ENCODE assay signal across 14 mouse cellular contexts in the genomic region with DNA sequence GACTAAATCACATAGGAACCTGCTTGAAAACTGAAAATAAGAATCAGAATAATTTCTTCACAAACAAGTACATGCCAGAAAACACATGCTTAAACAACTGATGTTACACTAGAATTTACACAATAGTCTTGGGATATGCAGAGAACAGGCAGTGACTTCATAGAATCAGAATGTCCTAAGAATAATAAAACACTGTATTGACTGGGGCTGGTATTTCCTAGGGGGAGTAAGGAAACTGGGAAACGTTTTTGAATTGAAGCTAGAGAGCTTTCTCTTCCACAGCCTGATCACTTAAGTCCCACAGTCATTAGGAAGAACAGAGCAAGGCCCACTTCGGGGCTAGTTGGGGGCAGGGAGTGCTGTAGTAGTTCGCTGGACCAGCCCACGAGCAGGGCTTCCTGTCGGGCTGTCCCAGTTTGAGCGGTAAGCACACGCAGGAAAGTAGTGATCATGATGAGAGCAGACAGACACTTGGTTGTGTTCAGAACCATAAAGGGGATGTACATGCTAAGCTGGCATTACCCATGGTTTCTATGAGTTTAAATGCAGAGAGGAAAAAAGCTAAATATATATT. TPM values are rescaled to one million over a fixed set of nuclear protein-coding genes. Genes with fewer than 3 reads are reported as not detected.
DNase-seq lines count a peak whose midpoint lies in the region; ATAC-seq and TF ChIP-seq lines count a peak whose summit lies in the region.
"Had no signal": no experiment of that assay in that cellular context is flagged by ENCODE, and none has a peak within 500 bp of the region (broad histone marks: within the 10 kb centered on the region; RNA-seq: fewer than 3 reads in every experiment).

No protein-coding gene starts in this region.

- no peak for ATAC-seq in hindbrain, embryonic 15.5 days (ENCODE audit: low FRiP score, low read depth)
- ATAC-seq in hindbrain, postnatal 0 days = no peak
- peak; percentile 61 for ATAC-seq in lung, postnatal 0 days
- ATAC-seq in midbrain, embryonic 14.5 days (ENCODE audit: low FRiP score, low TSS enrichment) = no peak
- ATAC-seq: Patski had no signal

- no peaks in the 10 kb centered on the region for H3K27me3 ChIP-seq in hindbrain, embryonic 15.5 days
- H3K27me3 ChIP-seq in hindbrain, postnatal 0 days (ENCODE audit: insufficient read depth, low read length) = no peaks in the 10 kb centered on the region
- H3K27me3 ChIP-seq in lung, postnatal 0 days (replicated peaks; ENCODE audit: insufficient read depth, low read length) = no peaks in the 10 kb centered on the region
- H3K27me3 ChIP-seq in midbrain, embryonic 14.5 days (ENCODE audit: control insufficient read depth, insufficient read depth, low read length) = no peaks in the 10 kb centered on the region
- H3K27me3 ChIP-seq: lung, embryonic 15.5 days; Patski had no signal

- H3K4me1 ChIP-seq in hindbrain, embryonic 15.5 days (replicated peaks) = no peaks in the 10 kb centered on the region
- H3K4me1 ChIP-seq in hindbrain, postnatal 0 days (ENCODE audit: insufficient read depth, low read length) = no peaks in the 10 kb centered on the region
- no peaks in the 10 kb centered on the region for H3K4me1 ChIP-seq in lung, postnatal 0 days (ENCODE audit: insufficient read depth, low read depth, low read length)
- H3K4me1 ChIP-seq in midbrain, embryonic 14.5 days (ENCODE audit: control insufficient read depth, insufficient read depth, low read length) = no peaks in the 10 kb centered on the region
- H3K4me1 ChIP-seq: lung, embryonic 15.5 days had no signal

- H3K27ac ChIP-seq in hindbrain, embryonic 15.5 days (replicated peaks) = 0 out of 2 replicates have a peak overlapping the region, but pooled peaks have one; percentile 18
- no peak overlapping the region for H3K27ac ChIP-seq in hindbrain, postnatal 0 days
- H3K27ac ChIP-seq in lung, postnatal 0 days (ENCODE audit: low read length) = peak overlapping the region; percentile 20; the same call in 1 of the 2 replicates
- no peak overlapping the region for H3K27ac ChIP-seq in midbrain, embryonic 14.5 days (replicated peaks; ENCODE audit: low read depth, low read length)
- H3K27ac ChIP-seq: lung, embryonic 15.5 days had no signal

- no peaks in the 10 kb centered on the region for H3K9me3 ChIP-seq in hindbrain, embryonic 15.5 days
- no peaks in the 10 kb centered on the region for H3K9me3 ChIP-seq in hindbrain, postnatal 0 days (ENCODE audit: low read length)
- no peaks in the 10 kb centered on the region for H3K9me3 ChIP-seq in lung, postnatal 0 days (ENCODE audit: low read length)
- no peaks in the 10 kb centered on the region for H3K9me3 ChIP-seq in midbrain, embryonic 14.5 days (ENCODE audit: control insufficient read depth, low read length)
- H3K9me3 ChIP-seq: lung, embryonic 15.5 days had no signal

- WGBS in hindbrain, embryonic 15.5 days = 72% methylated on average over 7 of the region's 7 CpGs
- WGBS in hindbrain, postnatal 0 days = 64% methylated on average over 7 of the region's 7 CpGs
- WGBS in lung, postnatal 0 days = 43% methylated on average over 7 of the region's 7 CpGs
- 83% methylated on average over 7 of the region's 7 CpGs for WGBS in midbrain, embryonic 14.5 days

- no peak overlapping the region for H3K9ac ChIP-seq in hindbrain, embryonic 15.5 days
- H3K9ac ChIP-seq in hindbrain, postnatal 0 days (replicated peaks; ENCODE audit: low read length) = no peak overlapping the region
- no peak overlapping the region for H3K9ac ChIP-seq in lung, postnatal 0 days (replicated peaks; ENCODE audit: low read depth)
- H3K9ac ChIP-seq in midbrain, embryonic 14.5 days (replicated peaks; ENCODE audit: low read length) = no peak overlapping the region
- H3K9ac ChIP-seq: lung, embryonic 15.5 days had no signal

- H3K36me3 ChIP-seq in hindbrain, embryonic 15.5 days = 0 out of 2 replicates have a peak, but pooled peaks cover 5% of the 10 kb centered on the region
- no peaks in the 10 kb centered on the region for H3K36me3 ChIP-seq in hindbrain, postnatal 0 days (ENCODE audit: insufficient read depth, low read length)
- H3K36me3 ChIP-seq in lung, postnatal 0 days (ENCODE audit: insufficient read depth, low read length) = peaks cover 5% of the 10 kb centered on the region; the same call in 1 of the 2 replicates
- peaks cover 9% of the 10 kb centered on the region for H3K36me3 ChIP-seq in midbrain, embryonic 14.5 days (ENCODE audit: control insufficient read depth, insufficient read depth, low read length)

- TF ChIP-seq CTCF in hindbrain, postnatal 0 days (IDR thresholded peaks at IDR 0.05; ENCODE audit: low read depth) = no peak
- TF ChIP-seq CTCF in lung, postnatal 0 days (IDR thresholded peaks at IDR 0.05) = no peak

- no peak overlapping the region for H3K4me2 ChIP-seq in hindbrain, embryonic 15.5 days
- no peak overlapping the region for H3K4me2 ChIP-seq in hindbrain, postnatal 0 days (ENCODE audit: low read depth, low read length)
- H3K4me2 ChIP-seq in lung, postnatal 0 days (replicated peaks; ENCODE audit: low read depth, low read length) = no peak overlapping the region
- no peak overlapping the region for H3K4me2 ChIP-seq in midbrain, embryonic 14.5 days (ENCODE audit: low read length)
- H3K4me2 ChIP-seq: lung, embryonic 15.5 days had no signal

- no peak overlapping the region for H3K4me3 ChIP-seq in hindbrain, embryonic 15.5 days
- no peak overlapping the region for H3K4me3 ChIP-seq in hindbrain, postnatal 0 days (ENCODE audit: low read length)
- no peak overlapping the region for H3K4me3 ChIP-seq in lung, postnatal 0 days (ENCODE audit: low read depth, low read length)
- H3K4me3 ChIP-seq in midbrain, embryonic 14.5 days (replicated peaks; ENCODE audit: low read depth, low read length) = no peak overlapping the region
- H3K4me3 ChIP-seq: lung, embryonic 15.5 days had no signal

- no peak for TF ChIP-seq EP300 in lung, postnatal 0 days (IDR thresholded peaks at IDR 0.05)

- DNase-seq in hindbrain, postnatal 0 days (ENCODE audit: low spot score) = no peak
- peak; percentile 43 for DNase-seq in adipocyte (ENCODE audit: low spot score)
- peak; percentile 15 to 27 for DNase-seq in heart, adult 9 months (ENCODE audit: low spot score in 2 of 2)
- peak; percentile 66 for DNase-seq in lung, postnatal 0 days (ENCODE audit: low spot score)
- DNase-seq in layer of hippocampus, postnatal 25 days (ENCODE audit: extremely low spot score in 1 of 2, low spot score in 1 of 2) = no peak
- no peak for DNase-seq in midbrain, embryonic 14.5 days
- no peak for DNase-seq in layer of hippocampus, adult 18-20 months (ENCODE audit: low spot score in 2 of 2)
- DNase-seq: layer of hippocampus, postnatal 36 days; thymus, postnatal 4 days had no signal

RNA-seq across cellular contexts. Expression of a gene that starts 44.5 kb away (rescaled TPM):
- polyA plus RNA-seq in hindbrain, embryonic 15.5 days (2015; fragmentation: Nextera tagmentation; extraction: Ambion mirVana) = 0.29 and 0.31 TPM in 2 replicates
- total RNA-seq in hindbrain, postnatal 0 days (2014; rRNA removed) = 0.14 and 0.16 TPM in 2 replicates
- polyA plus RNA-seq in hindbrain, postnatal 0 days (2015; fragmentation: Nextera tagmentation; extraction: Ambion mirVana) = 0.18 and 0.41 TPM in 2 replicates
- 0.04 TPM in 1 of 2 replicates, not detected in the other for polyA plus RNA-seq in lung, postnatal 0 days (2015; fragmentation: Nextera tagmentation; extraction: Ambion mirVana)
- under 1 TPM; 0.16 to 0.17 TPM for total RNA-seq in layer of hippocampus, postnatal 25 days (2021)
- 0.17 and 0.22 TPM in 2 replicates for polyA plus RNA-seq in midbrain, embryonic 14.5 days (2014; fragmentation: Nextera tagmentation; extraction: Ambion mirVana)
- total RNA-seq in layer of hippocampus, adult 18-20 months (2021) = under 1 TPM; 0.08 to 0.22 TPM
- polyA plus RNA-seq: neural tube, embryonic 11.5 days; small intestine, adult 2 months had no signal

Comparison
In these comparisons a context has a peak if more than half of its experiments do, and no peak if none do; other contexts are left out.
1. H3K27ac ChIP-seq: peak in hindbrain, embryonic 15.5 days (single experiment) and lung, postnatal 0 days (single experiment); none in hindbrain, postnatal 0 days (single experiment) and midbrain, embryonic 14.5 days (single experiment).
2. DNase-seq: peak in adipocyte (single experiment), heart, adult 9 months (2 of 2) and lung, postnatal 0 days (single experiment); none in hindbrain, postnatal 0 days (single experiment), layer of hippocampus, postnatal 25 days (0 of 2), midbrain, embryonic 14.5 days (single experiment) and layer of hippocampus, adult 18-20 months (0 of 2).